Mouse (Mus musculus): ENCODE results near the gene Spag9. TPM values are rescaled to one million over a fixed set of nuclear protein-coding genes. Genes with fewer than 3 reads are reported as not detected.

The Spag9 gene
- polyA plus RNA-seq, 1 experiment from 2014 or later = 34.1 TPM

DNA sequence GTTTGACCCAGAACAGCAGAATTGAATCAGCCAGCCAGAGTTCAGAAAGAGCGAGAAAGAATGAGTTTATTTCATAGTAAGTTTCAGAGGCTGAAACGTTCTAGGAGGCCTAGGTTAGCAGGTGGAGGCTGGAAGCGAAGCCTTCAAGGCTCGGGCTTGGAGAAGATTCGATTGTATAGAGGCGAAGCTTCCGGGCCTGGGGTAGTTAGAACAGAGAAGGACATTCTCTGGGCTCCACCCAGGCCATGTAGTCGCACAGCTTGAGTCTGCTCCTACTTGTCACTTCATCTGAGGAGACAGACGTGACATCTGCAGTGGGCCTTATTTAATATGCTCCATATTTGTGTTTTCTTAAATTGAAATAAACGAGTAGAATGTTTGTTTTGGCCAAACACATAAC lies 125.6 kb downstream of the Spag9 start:
- H3K4me3 ChIP-seq = no peak overlapping the region
- H3K27me3 ChIP-seq = no peaks in the 10 kb centered on the region
- no peak overlapping the region for H3K4me2 ChIP-seq
- no peak overlapping the region for H3K27ac ChIP-seq
- no peak for ATAC-seq (replicated peaks; ENCODE audit: insufficient number of reproducible peaks, insufficient read depth, low FRiP score, low read depth)
- no peaks in the 10 kb centered on the region for H3K9me3 ChIP-seq (replicated peaks)
- H3K9ac ChIP-seq = no peak overlapping the region
- H3K4me1 ChIP-seq (replicated peaks) = no peaks in the 10 kb centered on the region
- H3K36me3 ChIP-seq = peaks cover 46% of the 10 kb centered on the region
- 86% methylated on average over 10 of the region's 10 CpGs for WGBS

DNA sequence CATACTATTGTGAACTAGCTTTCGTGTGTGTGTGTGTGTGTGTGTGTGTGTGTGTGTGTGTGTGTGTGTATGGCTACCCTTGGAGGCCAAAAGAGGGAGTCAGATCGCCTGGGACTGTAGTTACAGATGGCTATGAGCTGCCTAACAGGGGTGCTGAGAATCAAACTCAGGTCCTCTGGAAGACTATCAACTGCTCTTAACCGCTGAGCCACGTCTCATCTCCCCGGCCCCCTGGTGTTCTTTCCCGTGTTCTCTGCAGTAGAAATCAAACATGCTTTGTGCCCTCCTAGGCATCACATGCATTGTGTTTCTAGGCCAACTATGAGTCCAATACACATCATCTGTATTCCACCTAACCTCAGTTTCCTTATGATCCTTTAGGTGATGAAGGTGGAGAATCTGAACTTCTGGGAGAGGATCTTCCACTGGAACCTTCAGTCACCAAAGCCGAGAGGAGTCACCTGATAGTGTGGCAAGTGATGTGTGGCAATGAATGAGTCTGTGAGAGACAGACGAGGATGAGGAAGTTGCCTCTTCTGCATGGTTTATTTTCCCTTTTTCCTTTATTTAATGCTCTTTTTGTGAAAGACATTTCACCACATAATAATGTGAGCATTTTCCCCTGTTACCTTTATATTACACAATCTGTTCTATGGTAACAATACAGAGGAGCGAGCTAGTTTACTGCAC lies 126.6 kb downstream of the Spag9 start:
- Histone ChIP-seq H3K4me3 (no peak overlapping the region), H3K27ac (no peak overlapping the region), H3K9me3 (replicated peaks) (no peaks in the 10 kb centered on the region), H3K27me3 (no peaks in the 10 kb centered on the region), H3K4me1 (replicated peaks) (no peaks in the 10 kb centered on the region), H3K9ac (no peak overlapping the region), H3K36me3 (peaks cover 42% of the 10 kb centered on the region), H3K4me2 (no peak overlapping the region)
- 91% methylated on average over 9 of the region's 9 CpGs for WGBS
- ATAC-seq (replicated peaks; ENCODE audit: insufficient number of reproducible peaks, insufficient read depth, low FRiP score, low read depth) = no peak

GRCm38 (mm10) chr11:94126701-94127100 lies 130.8 kb downstream of the Spag9 start:
- ATAC-seq (replicated peaks; ENCODE audit: insufficient number of reproducible peaks, insufficient read depth, low FRiP score, low read depth) = no peak
- no peak overlapping the region for H3K4me3 ChIP-seq
- WGBS = 85% methylated on average over 9 of the region's 9 CpGs
- no peak overlapping the region for H3K27ac ChIP-seq
- no peak overlapping the region for H3K4me2 ChIP-seq
- H3K9ac ChIP-seq = no peak overlapping the region
- H3K27me3 ChIP-seq = no peaks in the 10 kb centered on the region
- H3K9me3 ChIP-seq (replicated peaks) = no peaks in the 10 kb centered on the region
- H3K36me3 ChIP-seq = peaks cover 30% of the 10 kb centered on the region
- H3K4me1 ChIP-seq (replicated peaks) = peaks cover 9% of the 10 kb centered on the region

DNA sequence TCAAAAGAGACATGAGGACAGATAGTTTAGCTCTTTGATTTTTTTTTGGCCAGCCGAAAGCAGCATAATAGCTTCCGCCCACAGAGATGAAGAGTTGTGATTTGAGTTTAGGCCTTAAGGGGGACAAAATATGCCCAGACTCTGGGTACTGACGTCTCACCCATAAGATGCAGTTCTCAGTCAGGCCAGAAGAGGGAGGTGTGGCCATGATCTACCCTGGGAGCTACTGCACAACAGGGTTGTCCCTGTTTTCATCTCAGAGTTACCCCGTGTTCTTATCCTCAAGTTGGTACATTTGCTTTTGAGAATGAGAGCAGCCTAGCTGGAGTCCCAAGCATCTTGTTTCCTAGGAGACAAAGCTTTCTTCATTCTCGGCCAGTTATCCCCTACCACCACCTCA lies 132.1 kb downstream of the Spag9 start:
- Histone ChIP-seq H3K27ac (no peak overlapping the region), H3K27me3 (no peaks in the 10 kb centered on the region), H3K36me3 (peaks cover 18% of the 10 kb centered on the region; the same call in 1 of the 2 replicates), H3K9me3 (replicated peaks) (no peaks in the 10 kb centered on the region), H3K9ac (no peak overlapping the region), H3K4me1 (replicated peaks) (peaks cover 12% of the 10 kb centered on the region), H3K4me2 (no peak overlapping the region), H3K4me3 (no peak overlapping the region)
- 37% methylated on average over 5 of the region's 5 CpGs for WGBS
- ATAC-seq (replicated peaks; ENCODE audit: insufficient number of reproducible peaks, insufficient read depth, low FRiP score, low read depth) = no peak

- Histone ChIP-seq H3K4me2 (no peak overlapping the region), H3K36me3 (peaks cover 14% of the 10 kb centered on the region; the same call in 1 of the 2 replicates), H3K9me3 (replicated peaks) (no peaks in the 10 kb centered on the region), H3K4me1 (replicated peaks) (peaks cover 16% of the 10 kb centered on the region), H3K4me3 (no peak overlapping the region), H3K9ac (no peak overlapping the region), H3K27ac (no peak overlapping the region), H3K27me3 (no peaks in the 10 kb centered on the region)
- no peak for ATAC-seq (replicated peaks; ENCODE audit: insufficient number of reproducible peaks, insufficient read depth, low FRiP score, low read depth)
- 86% methylated on average over 8 of the region's 8 CpGs for WGBS
Measured at GRCm38 (mm10) chr11:94128506-94128905, 132.6 kb downstream of the Spag9 start.

GRCm38 (mm10) chr11:94129261-94130059 lies 133.6 kb downstream of the Spag9 start:
- Histone ChIP-seq H3K4me2 (no peak overlapping the region), H3K4me1 (replicated peaks) (peaks cover 26% of the 10 kb centered on the region), H3K36me3 (peaks cover 10% of the 10 kb centered on the region; the same call in 1 of the 2 replicates), H3K27me3 (no peaks in the 10 kb centered on the region), H3K9ac (no peak overlapping the region), H3K4me3 (no peak overlapping the region), H3K9me3 (replicated peaks) (no peaks in the 10 kb centered on the region), H3K27ac (peak overlapping the region; percentile 47)
- 63% methylated on average over 12 of the region's 12 CpGs for WGBS
- no peak for ATAC-seq (replicated peaks; ENCODE audit: insufficient number of reproducible peaks, insufficient read depth, low FRiP score, low read depth)

DNA sequence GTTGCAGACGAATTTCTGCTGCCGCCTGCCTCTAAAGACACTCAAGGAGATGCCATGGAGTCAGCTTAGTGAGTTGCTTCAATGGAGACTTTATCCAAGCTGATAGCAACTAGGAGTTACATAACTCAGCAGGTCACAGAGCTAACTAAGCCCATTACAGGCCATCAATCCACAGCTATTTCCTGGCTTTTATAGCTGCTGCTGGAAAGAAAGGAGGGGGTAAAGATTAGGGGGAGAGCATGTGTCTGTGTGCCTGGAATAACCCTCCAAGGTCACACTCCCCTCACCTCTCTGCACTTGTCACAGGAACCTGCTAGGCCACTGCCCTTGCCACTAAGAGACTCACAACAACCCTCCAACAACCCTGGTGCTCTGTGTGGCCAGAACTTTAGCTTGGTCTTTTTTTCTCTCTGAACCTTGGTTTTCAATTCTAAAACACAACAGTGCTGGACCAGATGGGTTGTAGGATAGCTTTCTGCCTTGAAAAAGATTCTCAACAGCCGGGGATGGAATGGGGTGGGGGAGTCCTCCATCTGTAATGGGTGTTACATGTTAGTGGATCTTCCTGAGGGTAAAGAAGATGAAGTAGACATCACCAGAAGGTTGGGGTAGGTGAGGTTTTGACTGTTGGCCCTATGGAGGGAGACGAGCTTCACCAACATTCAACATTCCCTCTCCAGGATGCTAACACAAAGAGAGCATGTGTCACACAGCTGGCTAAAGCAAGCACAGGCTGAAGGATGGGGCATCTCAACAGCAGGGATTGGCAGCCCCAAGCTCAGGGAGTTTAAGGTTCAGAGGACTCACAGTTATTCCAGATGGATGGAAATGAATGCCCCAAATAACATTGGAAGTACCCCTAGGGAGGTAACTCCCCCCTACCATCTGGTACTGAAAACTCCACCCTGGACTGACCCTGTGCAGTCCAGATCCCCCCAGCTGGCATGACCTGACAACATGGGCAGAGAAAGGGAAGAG lies 134.5 kb downstream of the Spag9 start:
- Histone ChIP-seq H3K27me3 (no peaks in the 10 kb centered on the region), H3K4me3 (no peak overlapping the region), H3K4me2 (no peak overlapping the region), H3K4me1 (replicated peaks) (peaks cover 35% of the 10 kb centered on the region), H3K36me3 (peaks cover under 1% of the 10 kb centered on the region; the same call in 1 of the 2 replicates), H3K9ac (no peak overlapping the region), H3K27ac (peak overlapping the region; percentile 47), H3K9me3 (replicated peaks) (no peaks in the 10 kb centered on the region)
- ATAC-seq (replicated peaks; ENCODE audit: insufficient number of reproducible peaks, insufficient read depth, low FRiP score, low read depth) = no peak
- WGBS = 61% methylated on average over 4 of the region's 4 CpGs

- Histone ChIP-seq H3K4me1 (replicated peaks) (peaks cover 65% of the 10 kb centered on the region), H3K27me3 (no peaks in the 10 kb centered on the region), H3K36me3 (no peaks in the 10 kb centered on the region), H3K9me3 (replicated peaks) (no peaks in the 10 kb centered on the region), H3K27ac (peak overlapping the region; percentile 95), H3K9ac (no peak overlapping the region), H3K4me2 (peak overlapping the region; percentile 37), H3K4me3 (no peak overlapping the region)
- WGBS = 10% methylated on average over 11 of the region's 11 CpGs
- ATAC-seq (replicated peaks; ENCODE audit: insufficient number of reproducible peaks, insufficient read depth, low FRiP score, low read depth) = peak; percentile 51
Measured at GRCm38 (mm10) chr11:94133344-94133955, 137.6 kb downstream of the Spag9 start.

DNA sequence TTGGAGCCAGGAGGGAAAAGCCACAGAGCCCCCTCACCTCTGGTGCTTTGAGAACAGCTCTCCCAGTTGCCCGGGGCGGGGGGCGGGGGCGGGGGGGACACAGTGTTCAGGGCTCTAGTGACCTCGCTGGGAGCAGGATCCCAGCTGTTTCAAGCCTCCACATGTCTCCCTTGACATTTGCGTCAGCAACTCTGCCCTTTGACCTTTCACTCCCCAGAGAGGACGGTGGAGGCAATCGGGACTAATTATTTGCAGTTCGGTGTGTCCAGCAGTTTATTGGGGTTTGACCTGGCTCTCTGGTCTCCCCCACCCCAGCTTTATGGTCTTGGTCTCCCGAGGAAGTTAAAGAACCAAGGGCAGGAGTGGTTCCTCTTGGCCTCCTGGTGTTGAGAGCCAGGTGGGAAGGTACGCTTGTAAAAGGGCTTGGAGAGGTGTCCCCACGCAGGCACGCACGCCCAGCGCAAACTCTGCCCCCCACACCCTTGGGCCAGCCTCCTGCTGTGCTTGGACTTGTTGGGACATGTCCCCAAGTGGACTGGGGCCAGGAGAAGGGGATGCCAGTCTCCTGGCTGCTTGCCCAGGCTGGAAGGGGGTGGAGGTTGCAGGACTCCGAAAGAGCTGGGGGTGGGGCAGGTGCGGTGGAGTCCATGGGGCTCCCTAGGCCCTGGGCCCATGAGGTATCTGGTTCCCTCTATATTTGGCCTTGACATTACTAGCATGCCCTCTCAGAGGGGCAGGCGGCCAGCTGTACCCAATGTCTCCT lies 138.4 kb downstream of the Spag9 start:
- Histone ChIP-seq H3K36me3 (no peaks in the 10 kb centered on the region), H3K9me3 (replicated peaks) (no peaks in the 10 kb centered on the region), H3K4me3 (0 out of 2 replicates have a peak overlapping the region, but pooled peaks have one; percentile 3), H3K27ac (peak overlapping the region; percentile 95), H3K4me2 (peak overlapping the region; percentile 37), H3K27me3 (no peaks in the 10 kb centered on the region), H3K9ac (0 out of 2 replicates have a peak overlapping the region, but pooled peaks have one; percentile 7), H3K4me1 (replicated peaks) (peaks cover 71% of the 10 kb centered on the region)
- ATAC-seq (replicated peaks; ENCODE audit: insufficient number of reproducible peaks, insufficient read depth, low FRiP score, low read depth) = peak; percentile 84
- WGBS = 32% methylated on average over 18 of the region's 18 CpGs

DNA sequence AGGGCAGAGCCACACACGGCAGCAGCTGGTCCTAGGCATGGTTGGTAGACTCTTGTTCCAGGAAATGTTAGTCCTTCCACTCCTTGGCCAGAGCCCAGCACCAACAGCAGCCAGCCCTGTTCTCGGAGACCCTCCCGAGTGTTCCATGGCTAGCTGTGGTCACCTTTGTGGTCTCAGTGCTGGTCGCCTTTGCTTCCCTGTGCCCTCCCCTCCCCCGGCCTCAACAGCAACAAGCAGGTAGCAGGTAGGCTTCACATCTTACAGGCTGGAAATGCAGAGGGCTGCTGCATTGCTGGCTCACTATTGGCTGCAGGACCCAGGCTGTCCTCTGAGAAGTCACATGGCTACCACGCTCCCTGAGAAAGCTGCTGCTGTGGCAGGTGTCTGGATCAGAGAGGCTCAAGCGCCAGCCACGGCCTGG lies 139.7 kb downstream of the Spag9 start:
- H3K9me3 ChIP-seq (replicated peaks) = no peaks in the 10 kb centered on the region
- H3K9ac ChIP-seq = 0 out of 2 replicates have a peak overlapping the region, but pooled peaks have one; percentile 0
- H3K27ac ChIP-seq = peak overlapping the region; percentile 95
- no peaks in the 10 kb centered on the region for H3K27me3 ChIP-seq
- H3K4me1 ChIP-seq (replicated peaks) = peaks cover 62% of the 10 kb centered on the region
- no peak for ATAC-seq (replicated peaks; ENCODE audit: insufficient number of reproducible peaks, insufficient read depth, low FRiP score, low read depth)
- H3K4me3 ChIP-seq = no peak overlapping the region
- H3K4me2 ChIP-seq = no peak overlapping the region
- H3K36me3 ChIP-seq = no peaks in the 10 kb centered on the region
- WGBS = 66% methylated on average over 8 of the region's 8 CpGs

Data from heart, embryonic 15.5 days (tissue).